Mouse (Mus musculus) megakaryocyte, embryonic 14.5 days (primary cell): ENCODE measurements around the gene Nr6a1.

Experiments used
- FLI1 ChIP-seq: IDR thresholded peaks from 2 replicates; pipeline ENCODE4 v1.6.1; 2012; ENCODE audit warnings: low read length, inconsistent platforms, mixed read lengths
- GATA1 ChIP-seq: IDR thresholded peaks from 3 replicates; pipeline ENCODE4 v1.6.1; 2012; ENCODE audit warnings: mixed read lengths, low read length, inconsistent platforms, borderline replicate concordance

DNA sequence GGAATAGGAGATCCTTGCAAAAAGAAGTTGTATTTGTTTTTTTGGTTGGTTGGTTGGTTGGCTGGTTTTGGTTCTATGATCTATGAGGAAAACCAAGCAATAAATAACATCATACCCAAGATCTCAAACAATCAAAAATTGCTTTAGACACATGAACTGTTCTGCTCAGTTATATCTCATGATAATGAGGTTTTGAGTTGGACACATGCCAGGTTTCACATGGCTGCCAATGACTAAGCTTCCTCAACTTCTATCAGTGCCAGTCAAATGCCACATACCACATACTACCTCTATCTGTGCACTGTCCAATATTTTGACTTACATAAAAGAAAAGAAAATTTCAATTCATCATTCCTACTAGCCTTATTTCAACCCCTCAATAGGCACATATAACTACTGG is 101.3 kb downstream of the Nr6a1 start:
- no peak for TF ChIP-seq GATA1
- no peak for TF ChIP-seq FLI1
